Mouse (Mus musculus): ENCODE measurements around the gene Ank2.

GRCm38 (mm10) chr3:127157706-127158105 lies 341.4 kb downstream of the Ank2 start:
- TF ChIP-seq POLR2A (IDR thresholded peaks at IDR 0.05; ENCODE audit: low read depth, low read length) = no peak
- TF ChIP-seq CTCF (IDR thresholded peaks at IDR 0.05; ENCODE audit: extremely low read depth, insufficient read length, insufficient replicate concordance, low read depth, low read length) = no peak

All from small intestine, adult 2 months (tissue).